Mouse (Mus musculus) urinary bladder, adult 2 months (tissue): ENCODE results near the gene Pnpla2. TPM values are rescaled to one million over a fixed set of nuclear protein-coding genes. Genes with fewer than 3 reads are reported as not detected.
"Not testable (repeated sequence)": the region's sequence is repeated elsewhere in the genome, so short reads cannot be mapped to it uniquely, and the experiment has no call there.

Experiments used
- DNase-seq: peaks from one replicate; pipeline ENCODE4 v3.0.0; 2022; ENCODE audit warnings: low spot score
- polyA plus RNA-seq: library from polyadenylated mRNA; depleted of rRNA; stranded (reverse); fragments of >200 nt; gene quantifications from 2 replicates; pipeline ENCODE4 v1.2.3, GENCODE M21; 2012; rRNA removed

The Pnpla2 gene
- 108 and 133 TPM in 2 replicates for polyA plus RNA-seq

DNA sequence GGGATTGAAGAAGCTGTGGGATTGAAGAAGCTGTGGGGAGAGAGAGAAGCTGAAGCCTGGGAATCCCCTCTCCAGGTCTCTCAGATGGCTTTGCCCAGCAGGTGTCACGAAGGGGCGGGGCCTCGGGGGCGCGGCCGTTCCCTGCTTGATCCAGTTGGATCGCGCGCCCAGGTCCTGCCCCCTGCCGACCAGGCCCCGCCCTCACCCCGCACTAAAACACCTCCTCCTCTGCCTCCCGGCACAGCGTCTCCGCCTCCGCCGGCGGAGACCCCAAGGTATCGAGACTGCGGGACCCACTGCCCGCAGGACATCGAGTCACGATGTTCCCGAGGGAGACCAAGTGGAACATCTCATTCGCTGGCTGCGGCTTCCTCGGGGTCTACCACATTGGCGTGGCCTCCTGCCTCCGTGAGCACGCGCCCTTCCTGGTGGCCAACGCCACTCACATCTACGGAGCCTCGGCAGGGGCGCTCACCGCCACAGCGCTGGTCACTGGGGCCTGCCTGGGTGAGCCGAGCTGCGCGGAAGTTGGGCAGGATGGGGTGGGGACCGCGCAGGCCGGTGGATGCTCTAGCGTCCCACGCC is at the start of gene Pnpla2:
Gene Pnpla2 (plus strand): TSS at position 232 of the 585 bp plus-strand sequence.
- DNase-seq: peak; percentile 88

DNA sequence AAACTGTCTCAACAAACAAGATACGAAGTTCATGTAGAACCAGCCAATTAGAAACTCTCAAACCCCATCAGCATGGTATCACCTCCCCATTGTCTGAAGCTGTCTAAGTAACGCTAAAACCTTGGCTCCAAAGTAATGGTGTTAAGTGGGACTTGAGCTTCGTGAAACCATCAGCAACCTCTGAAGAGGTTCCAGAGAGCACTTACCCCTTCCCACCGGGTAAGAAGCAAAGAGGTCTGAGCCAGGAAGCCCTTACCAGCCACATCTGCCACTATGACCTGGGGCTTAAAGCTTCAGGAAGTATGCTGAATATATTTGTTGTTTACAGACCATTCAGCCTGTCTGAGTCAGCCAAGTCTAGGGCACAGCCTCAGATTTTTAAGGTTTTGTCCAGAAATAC is 49.5 kb upstream of the Pnpla2 start:
- no peak for DNase-seq

DNA sequence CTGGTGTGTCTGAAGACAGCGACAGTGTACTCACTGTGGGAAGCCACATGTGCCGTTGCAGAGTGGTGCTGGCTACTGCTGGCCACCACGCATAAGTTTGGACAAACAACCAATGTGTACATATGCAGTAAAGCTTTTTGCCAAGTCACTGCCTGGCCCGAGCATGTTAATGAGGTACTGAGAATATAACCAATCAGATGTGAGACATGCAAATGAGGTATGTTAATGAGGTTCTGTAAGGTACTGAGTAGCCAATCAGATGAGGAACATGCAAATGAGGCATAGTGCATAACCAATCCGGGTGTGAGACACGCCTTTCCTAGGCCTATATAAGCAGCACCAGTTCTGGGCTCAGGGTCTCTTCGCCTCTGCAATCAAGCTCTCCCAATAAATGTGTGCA is 47.3 kb upstream of the Pnpla2 start:
- DNase-seq: not testable (repeated sequence)

DNA sequence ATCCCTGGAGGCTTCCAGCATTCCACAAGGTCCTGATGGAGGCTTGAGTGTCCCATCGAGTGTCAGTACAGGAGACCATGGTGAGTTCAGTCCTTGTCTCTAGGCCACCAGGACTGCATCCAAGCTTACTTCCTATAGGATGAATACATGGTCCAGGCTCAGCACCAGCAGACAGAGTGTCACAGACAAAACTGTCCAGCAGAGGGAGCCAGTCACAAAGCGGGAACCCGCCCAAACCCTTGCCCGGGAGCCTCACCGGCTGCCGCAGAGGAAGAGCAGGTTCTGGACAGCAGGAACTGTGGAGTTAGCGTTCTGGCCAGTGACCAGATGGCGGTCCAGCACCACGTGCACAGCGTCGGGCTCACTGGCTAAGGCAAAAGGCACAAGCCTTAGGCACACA is 46.2 kb upstream of the Pnpla2 start:
- DNase-seq: peak; percentile 65

DNA sequence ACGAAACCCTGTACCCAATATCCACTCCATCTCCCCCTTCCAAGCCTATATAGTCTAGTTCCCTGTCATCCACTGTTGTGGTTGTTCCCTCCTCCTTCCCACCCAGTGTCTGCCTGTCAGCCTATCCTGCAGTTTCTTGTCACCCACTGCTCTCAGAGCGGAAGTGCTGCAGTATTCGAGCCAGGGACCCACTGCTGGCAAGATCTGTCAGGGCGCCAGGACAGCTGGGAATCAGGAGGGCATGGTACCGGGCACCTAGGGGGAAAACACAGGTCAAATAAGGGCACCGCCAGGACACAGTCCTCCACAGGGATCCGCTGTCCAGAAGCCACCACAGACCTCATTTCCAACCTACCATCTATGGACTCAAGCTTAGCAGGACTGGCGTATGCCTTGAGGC is 44.4 kb upstream of the Pnpla2 start:
- DNase-seq: no peak

DNA sequence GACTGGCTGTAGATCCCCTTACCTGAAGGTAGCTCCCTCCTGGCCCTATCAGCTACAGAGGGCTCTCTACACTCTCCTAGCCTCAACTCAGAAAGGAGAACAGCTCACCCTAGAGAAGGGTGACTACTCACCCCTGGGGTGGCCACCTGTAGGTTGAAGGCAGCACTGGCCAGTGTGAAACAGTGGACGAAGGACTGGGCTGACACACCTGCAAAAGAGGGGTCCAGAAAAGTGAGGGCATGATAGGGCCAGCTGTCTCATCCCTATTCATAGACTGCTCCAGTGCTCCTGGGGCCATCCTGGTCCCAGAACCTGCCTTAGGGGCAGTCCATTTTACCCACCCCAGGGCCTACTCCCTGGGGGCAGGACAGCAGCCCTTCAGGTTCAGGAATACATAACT is 43.3 kb upstream of the Pnpla2 start:
- DNase-seq: no peak

DNA sequence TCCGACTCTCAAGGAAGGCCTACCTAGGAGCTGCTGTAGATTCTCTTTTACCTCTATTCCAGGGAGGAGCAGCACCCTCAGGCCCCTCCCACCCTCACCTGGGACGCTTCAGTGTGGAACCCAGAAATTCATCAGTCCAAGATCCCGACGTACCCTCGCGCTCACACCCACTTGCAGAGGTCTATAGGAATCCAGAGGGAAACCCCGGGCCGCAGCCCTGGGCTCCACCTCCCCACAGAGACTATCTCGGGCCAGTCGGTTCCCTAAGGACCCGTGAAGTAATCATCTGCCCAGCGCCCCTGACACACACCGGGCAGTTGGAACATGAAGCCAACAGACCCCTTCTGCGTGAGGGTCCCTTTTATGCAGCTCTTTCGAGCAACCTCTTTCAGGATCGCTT is 41.7 kb upstream of the Pnpla2 start:
- no peak for DNase-seq

DNA sequence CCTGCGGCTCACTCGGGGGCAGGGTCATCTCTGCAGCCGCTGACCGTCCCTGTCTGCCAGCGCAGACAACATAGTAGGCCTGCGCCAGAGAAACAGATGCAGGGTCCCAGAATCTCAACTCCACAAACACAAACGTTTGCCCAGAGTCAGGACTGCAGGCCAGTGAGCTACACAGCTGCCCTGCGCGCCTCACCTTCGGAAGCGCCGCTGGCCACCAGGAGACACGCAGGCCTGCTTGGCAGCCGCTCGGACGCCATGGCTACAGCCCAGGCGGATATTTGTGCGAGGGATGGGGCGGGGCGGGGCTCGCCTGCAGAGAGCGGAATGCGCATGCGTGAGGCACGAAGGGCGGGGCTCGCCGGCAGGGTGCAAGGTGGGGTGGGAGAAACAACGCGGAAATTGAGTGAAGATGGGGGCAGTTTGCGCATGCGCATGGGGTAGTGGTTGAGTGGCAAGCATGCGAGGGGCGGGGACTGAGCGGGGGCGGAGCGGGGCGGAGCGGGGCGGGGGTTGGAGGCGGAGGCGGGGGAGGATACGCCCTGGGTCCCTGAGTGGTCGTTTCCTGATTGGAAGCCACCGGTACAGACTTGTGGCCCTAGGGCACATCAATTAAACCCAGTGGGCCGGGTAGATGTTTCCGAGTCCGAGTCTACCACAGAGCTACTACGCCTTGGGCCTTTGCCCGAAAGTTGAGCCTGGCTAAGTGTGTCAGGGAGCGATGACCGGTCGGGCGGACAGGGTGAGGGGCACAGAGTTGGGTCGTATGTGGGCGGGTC is 41.0 kb upstream of the Pnpla2 start, which contains the start of gene Gatd1:
Gene Gatd1 (minus strand): TSS at position 328 of the 776 bp plus-strand sequence.
- DNase-seq: peak; percentile 96

DNA sequence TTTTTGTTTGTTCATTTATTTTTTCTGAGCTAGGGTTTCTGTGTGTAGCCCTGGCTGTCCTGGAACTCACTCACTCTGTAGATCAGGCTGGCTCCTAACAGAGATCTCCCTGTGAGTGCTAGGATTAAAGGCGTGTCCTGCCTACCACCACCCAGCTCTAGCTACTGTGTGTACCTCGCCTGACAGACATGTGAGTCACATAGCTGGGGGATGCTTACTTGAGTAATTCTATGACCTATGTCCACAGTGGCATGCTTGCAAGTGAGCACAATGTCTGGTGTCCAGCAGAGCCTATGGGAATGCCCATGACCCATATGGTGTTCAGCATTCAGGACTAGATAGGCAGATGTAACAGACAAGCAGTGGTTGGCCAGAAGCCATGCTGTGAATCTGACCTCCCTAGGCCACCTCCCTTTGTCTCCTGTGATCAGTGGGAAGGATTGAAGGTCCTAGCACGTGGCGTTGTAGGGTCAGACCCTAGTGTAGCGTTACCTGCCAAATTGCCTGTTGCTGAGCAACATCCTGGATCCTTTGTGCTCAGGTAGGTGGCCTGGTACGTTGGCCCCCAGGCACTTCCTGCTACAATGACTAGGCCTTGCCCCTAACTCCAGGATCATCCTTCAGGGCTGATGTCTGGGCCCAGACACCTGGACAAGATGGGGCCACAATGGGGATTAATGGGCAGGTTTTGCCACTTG is 38.7 kb upstream of the Pnpla2 start:
- no peak for DNase-seq

DNA sequence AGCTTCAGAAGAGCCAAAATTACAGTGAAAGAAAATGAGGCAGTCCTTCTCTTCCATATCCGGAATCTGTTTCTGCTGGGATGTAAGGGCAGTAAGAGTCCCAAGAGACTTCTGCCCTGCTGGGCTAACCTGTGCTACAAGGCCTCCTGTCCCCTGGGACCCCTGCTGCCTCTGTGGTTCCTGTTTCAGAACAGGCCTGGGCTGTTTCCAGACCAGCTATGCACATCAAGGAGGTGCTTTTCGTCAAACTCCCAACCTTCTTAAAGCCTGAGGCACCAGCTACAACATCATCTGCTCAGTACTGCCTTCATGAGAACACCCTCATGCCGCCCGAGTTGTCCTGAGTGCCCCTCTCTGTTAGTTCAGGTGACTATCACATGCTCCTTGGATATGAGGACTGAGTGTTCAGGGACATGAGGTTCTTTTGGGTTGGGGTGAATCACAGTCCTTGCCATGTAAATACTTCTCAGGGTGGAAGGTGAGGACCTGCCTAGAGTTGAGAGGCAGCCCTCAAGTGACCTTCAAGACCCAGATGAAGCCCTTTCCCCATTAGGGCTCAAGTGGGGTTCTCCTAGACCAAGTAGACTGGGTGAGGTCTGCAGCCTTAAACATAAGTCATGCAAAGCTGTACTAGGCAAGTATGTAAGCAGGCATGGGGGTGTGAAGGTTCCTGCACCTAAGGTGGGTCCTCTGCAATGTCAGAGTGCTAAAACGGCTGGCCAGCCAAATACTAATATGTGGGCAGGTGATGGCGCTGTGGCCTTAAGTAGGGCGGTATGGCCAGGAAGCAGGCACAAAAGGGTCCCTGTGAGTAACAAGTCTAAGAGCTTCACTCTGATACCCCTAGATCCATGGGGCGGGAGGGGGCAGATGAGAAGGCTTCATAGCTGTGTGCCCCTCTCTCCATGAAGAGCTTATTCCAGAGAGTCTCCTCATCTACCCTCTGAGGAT is 37.0 kb upstream of the Pnpla2 start:
- no peak for DNase-seq

DNA sequence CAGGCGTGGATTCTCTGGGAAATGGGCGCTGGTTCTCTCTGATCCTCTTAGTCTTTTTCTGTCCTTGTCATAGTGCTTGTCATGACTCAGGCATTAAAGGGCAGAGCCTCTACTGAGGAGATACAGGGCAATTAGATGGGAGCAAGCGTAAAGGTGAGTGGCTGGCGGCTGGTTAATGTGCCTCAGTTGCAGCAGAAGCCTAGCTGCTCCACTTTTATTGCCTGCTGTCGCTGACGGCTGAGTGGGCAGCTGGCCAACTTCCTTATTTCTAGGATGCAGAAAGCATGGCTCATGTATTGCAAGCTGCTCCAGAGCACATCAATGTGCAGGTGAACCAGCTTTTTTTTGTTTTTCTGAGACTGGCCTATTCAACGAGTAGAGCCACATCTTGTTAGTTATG is 36.0 kb upstream of the Pnpla2 start:
- no peak for DNase-seq

DNA sequence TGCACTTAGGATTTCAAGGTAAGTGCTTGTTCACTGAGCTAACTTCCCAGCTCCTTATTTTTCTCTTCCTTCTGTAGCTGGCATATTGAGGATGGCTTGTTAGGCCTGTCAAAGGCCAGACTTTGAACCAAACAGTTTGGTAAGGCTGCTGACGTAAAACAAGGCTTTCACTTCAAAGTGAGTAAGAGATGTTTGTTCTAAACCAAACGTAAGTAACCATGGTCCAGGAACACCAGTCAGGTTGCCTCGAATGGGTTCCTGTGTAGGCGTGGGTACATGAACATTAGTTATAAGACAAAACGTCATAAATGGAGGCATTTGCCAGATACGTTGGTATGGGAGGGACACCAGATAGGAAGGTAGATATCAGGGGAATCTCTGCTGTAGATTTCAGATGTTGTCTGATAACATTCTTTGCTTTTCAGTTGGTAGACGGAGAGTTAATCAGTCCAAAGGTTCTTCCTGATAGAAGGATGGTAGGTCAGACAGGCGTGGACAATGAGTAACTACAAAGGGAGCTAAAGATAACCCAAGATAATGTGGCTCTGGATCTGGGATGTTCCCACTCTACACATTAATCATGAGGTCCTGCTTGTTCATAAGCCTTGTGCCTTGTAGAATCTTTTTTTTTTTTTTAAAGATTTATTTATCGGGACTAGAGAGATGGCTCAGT is 34.8 kb upstream of the Pnpla2 start:
- DNase-seq: no peak

DNA sequence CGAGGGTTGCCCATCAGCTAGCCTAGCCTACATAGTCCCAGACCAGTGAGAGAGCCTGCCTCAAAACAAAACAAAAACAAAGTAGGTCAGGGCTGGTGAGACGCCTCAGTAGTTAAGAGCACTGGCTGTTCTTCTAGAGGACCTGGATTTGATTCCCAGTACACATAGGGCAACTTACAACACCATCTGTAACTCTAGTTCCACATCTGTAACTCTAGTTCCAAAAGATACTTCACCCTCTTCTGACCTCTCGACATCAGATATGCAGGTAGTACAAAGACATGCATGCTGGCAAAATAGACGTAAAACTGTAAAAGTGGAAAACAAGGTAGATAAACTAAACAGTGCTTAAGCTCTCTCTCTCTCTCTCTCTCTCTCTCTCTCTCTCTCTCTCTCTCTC is 31.2 kb upstream of the Pnpla2 start:
- no peak for DNase-seq

DNA sequence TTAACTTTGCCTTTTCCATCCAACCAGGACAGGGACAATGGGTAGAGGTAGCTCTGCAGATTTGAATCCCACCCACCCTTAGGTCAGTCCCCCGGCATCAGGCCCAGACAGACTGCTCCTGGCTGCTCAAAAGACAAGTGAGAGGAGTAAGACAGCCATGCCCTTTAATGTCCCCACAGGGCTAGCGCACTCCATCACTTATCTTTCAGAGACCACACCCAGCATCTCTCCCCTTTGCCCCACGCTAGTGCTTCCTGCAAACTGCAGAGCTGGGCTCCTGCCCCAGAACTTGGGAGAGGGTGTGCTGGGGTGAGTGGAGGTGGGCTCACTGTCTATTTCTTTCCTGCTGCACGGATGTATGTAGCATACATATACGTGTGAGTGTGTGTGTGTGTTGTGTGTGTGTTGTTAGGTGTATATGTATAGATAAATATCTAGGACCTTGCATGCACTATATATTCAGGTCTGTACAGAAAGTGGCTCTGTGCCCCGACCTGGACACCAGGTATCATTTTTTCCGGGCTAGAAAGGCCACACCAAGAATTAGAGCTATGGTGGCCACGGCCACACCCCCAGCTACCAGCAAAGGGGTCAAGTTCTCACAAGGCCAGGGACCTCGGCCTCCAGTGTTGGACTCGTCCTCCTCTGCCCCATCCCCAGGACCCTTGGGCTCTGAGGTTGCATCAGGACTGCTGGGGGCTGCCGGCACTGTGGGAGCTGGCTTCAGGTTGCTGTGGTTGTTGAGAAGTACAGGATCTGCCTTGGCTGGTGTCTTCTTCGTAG is 27.9 kb upstream of the Pnpla2 start:
- DNase-seq: no peak

DNA sequence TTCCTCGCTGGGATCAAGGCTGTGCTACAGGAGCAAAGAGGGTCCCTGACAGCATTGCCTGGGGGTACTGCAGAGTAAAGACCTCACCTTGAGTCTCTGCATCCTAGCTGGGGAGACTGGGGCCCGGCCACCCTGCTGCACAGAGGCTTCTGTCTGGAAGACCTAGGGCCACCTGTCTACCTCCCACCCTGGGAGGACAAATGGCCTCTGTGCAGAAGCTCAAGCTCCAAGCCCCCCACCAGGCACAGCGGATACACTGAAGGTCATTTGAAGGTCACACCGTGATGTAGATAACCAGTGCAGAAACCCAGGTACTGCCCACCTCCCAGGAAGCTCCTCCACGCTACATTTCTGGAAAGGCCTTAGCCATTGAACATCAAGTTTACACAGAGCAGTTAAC is 26.3 kb upstream of the Pnpla2 start:
- no peak for DNase-seq

DNA sequence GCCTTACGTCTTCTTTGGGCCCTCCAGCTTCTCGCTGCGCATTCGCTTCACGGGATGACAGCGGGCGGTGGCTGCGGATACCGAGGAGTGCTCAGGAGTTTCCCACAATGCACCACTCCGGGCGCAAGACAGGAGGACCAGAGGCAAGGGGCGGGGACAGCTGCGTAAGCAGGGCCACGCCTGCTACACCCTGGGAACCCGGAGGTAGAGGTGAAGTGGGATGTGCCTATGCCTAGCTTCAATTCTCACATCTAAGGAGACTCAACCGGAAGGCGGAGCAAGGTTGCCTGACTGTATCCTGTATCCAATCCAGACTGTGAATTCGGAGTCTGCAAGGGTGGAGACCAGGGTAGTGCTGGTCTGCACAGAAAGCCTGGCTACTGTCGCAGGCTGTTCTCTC is 25.7 kb upstream of the Pnpla2 start, which contains the start of gene Cend1:
Gene Cend1 (minus strand): TSS at position 182 of the 400 bp plus-strand sequence.
- no peak for DNase-seq

DNA sequence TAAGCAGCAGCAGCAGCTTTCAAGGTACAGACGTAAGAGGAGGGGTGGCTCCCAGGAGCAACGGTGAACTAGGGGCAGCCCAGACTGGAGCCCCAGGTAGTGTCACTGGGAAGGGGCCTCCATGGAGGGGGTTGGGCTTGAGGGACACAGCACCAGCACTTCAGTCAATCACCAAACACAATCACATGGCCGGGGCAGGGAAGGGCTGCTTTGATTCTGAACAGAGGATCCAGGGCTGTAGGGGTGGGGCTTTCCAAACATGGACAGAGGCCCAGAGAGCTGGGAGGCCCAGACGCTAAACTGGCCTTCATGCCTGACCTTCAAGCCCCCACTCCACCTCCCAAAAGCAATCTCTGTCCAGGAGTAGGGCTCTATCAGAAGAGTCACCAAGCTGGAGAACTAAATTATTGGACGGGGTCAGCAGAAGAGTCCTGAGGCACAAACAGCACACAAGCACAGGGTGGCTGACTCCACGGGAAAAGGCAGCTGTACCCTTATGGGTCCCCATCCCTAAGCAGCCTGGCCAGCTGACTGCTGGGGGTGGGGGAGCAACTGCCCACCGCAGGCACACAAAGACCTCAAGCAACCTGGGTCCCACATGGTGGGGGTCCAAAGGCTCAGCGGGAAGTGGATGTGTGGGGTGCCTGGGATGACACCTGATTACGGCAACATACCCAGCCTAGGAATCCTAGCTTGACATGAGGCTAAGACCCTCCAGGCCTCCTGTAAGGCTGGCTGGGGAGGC is 25.0 kb upstream of the Pnpla2 start:
- DNase-seq: no peak

DNA sequence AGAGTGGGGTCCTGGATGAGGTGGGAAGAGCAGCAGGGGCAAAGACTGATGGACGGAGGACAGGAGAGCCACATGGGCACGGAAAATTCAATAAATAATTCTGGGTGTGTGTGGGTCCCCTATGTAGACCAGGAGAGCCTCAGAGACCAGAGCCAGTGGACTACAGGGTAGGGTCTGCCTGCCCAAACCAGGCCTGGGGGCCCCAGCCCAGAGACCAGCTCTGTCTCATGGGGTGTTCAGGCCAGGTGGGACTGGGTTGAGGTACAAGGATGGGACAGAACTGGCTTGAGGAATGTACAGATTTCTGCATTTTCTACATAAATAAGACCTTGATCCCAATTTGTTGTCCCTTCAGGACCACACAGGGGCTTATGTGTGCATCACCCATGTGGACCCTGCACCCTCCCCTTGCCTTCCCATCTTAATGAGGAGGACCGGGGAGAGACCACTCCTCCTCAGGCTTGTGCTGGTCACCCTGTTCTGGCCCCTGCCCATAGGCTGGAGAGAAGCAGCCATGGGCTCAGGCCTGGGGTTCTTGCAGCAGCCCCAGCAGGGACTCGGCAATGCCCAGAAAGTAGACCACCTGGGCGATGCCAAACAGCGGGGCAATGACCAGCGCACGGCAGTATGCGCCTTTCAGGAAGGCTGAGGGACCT is 24.3 kb upstream of the Pnpla2 start:
- DNase-seq: no peak
